Mouse (Mus musculus) thymus, postnatal 10 days (tissue): ENCODE measurements around the gene Nlgn1.

Source experiments
- DNase-seq, 2 experiments: peaks; one replicate each; pipeline ENCODE4 v3.0.0; 2021; ENCODE audit warnings: low spot score in 2 of 2

Gene Nlgn1

DNA sequence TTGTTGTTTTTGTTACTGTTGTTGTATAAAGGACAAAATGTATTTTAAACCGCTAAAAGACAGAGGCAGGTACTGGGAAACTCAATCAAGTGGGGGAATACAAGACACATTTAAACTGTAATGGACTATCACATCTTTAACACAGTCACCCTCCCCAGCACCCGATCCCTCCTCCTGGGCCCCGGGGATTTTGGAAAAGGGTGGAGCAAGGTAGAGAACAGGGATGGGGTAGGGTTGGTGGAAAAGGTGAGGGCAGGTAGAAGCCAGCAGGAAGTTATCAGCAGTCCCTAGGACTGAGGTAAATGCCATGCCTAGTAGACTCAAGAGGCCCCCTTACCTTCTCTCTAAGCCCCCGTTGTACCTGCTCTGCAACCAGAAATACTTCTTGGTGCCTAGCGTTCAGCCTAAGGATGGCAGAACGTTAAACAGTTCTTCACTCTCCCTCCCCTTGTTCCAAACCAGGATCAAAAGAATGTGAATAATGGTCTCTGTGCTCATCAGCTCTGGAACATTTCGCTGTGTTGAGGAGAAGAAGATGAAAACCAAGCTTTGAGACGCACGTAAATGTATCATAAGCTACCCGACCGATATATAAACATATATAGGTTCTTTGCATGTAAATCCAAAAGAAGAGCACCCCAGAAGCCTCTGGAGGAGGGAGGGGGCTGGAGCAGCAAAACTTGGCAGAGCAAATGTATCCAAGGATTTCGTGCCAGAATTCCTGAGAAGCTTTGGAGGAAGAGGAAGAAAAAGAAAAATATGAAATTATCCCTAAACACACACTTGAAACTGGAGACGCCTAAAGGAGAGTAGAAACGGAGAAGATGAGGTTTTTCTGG lies at the start of gene Nlgn1:
Nlgn1 (minus strand) TSS at position 61 of the 839 bp plus-strand sequence.
- no peak for DNase-seq

DNA sequence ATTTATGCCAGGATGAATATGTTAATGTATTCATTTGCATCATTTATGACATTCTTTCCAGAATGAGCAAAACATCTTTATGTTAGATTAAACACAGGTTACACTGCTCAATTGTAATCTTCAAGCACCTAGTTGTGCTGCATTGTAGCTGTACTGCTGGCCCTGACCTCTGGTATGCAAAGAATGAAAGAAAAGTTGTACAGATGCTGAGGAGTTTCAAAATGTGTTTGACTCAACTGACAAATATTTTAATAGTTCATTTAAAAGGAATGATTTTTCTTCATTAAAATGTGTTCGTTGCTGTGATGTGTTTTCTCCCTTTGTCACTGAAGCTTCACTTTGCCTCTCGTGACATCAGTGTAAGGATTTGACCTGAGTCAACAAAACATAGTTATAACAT lies 46.0 kb upstream of the Nlgn1 start:
- no peak for DNase-seq

DNA sequence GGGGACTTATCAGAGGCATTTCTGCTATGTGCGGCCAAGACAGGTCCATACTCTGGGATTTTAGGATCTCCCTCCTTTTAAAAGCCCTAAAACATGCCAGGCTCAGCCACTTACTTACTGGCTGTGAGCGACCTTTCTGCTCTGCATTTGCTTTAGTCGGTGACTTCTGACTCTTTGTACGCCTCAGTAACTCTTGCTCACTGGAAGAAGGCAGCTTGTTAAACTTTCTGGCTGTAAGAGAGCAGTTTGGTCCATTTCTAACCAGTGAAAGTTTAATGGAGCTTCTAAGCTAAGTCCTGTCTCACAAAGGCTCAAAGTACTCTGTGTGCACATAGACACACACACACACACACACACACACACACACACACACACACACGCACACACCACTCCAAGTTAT lies 22.8 kb upstream of the Nlgn1 start:
- no peak for DNase-seq

DNA sequence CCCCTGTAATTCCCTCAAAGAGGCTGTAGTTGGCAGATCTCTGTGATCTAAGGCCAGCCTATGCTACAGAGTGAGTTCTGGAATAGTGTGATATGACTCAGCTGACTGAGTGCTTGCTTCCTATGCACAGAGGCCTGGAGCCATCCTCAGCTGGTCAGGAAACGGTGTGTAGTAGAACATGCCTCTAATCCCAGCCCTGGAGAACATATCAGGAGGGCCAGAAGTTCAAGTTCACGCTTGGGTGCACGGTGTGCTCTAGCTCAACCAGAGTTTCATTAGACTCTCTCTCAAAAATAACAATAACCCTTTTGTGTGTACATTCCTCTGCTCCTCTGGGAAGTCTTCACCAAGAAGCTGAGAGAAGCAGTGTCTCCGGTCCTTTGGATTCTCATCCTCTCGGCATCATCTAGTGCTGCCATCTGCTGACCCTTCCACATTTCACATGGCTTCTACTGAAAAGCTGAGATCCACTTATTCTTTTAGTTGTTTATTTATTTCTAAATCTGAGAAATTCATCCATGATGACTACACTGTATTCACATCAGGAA lies 22.3 kb upstream of the Nlgn1 start:
- DNase-seq, result no peak

DNA sequence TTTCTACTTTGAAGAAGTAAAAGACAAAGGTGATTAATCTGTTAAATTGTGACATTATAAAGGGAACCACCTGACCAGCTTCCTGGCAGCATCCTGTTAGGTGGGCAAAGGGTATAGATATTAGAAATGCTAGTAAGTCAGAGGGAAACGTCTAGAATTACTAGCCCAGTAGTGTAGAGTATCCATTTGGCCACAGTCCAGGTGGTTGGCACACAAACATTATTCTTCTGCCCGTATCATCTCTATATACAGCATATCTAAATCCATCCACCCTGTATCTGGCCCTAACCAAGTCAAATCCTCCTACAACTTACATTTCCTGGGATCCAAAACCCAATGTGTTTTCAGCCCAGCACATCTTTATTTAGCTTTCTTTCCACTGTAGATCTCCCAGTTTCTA lies 5.2 kb upstream of the Nlgn1 start:
- no peak for DNase-seq

DNA sequence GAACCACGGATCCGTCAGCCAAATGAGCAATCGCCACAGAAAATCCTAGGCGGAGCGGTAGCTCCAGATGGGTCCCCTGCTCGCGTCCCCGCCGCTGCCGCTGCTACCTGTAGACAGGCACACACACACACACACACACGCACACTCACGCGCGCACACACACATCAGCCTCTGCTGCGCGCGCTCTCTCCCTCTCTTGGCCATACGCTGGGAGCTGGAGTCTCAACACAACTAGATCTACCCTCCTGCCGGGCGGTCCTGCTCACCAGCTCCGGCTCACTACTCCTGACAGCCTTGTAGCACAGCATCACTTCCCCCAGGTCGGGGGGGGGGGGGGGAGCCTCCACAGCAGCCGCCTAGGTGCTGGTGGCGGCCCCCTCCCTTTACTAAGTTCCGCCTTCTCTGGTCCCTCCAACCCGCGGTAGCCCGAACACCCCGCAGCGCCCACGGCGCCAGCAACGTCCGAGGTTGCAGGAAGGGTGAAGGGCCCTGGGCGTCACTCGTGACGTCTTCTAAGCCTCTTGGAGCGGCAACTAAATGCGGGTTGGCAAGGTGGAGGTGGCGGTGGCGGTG lies 1.1 kb upstream of the Nlgn1 start:
- DNase-seq, result no peak

DNA sequence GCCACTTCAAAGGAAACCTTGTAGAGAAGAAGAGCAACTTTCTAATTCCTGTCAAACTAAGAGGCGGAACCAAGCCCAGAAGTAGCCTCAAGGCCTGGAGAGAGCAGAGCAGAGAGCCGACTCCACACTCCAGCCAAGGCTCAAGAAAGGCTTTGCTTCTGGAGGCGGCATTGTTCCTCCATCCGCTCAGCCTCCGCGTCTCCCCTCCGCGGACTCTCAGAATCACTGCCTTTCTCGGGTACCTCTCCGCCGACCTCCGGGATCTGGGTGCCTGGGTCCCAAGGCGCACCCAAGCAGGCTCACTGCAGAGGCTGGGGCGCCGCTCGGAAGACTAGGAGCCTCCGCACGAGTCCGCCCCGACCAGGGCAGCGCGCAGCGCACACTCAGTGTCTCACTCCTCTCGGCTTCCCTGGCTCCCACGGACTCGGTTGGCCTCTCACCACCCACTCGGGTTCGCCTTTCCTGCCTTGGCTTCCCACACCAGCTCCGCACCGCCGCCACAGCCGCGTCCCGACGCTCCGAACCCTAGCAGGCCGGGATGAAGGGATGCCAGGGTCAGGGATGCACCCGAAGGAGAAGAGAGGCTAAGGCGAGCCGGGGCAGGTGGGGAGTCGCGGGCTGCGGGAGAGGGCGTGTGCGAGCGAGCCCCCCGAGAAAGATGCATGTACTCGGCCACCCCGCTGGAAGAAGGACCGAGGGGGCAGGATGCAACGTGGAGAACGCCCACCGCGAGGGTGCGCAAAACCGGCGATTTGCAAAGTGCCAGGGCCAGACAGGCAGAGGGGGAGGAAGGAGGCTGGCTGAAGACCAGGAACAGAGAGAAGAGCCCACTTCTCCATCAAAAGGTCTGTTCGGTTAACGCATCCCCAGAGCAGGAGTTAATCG lies 841 bp downstream of the Nlgn1 start:
- no peak for DNase-seq

DNA sequence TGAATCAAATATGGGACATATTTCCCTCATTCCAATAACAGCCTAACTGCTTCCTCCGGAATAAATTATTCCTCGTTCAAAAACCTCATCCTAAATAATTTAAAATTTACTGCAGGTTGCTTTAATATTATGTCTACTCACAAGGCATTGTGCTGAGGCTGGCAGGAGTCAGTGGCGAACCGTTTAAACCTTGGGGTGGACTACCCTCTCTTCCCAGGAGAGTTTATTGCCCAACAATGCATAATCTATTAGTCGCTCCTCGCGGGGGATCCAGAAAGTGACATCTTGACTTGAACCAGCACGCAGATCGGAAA lies 1.4 kb downstream of the Nlgn1 start:
- DNase-seq, result no peak

DNA sequence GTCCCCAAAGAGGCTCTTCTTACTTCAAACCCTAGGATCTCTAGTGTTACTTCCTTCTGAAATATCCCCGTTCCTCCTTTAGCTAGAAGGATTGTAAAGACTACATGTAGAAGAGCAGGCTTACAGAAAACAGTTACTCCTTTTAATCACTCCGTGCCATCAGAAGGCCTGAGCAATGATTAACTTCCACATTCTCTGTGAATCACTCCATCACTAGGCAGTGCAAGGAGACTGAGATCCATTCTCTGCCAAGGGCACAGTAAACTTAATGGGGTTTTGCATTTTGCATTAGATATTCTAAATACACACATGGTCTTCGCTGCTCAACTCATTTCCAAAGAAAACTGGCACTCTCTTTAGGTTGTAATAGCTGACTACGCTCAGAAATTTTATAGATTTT lies 2.2 kb downstream of the Nlgn1 start:
- no peak for DNase-seq

DNA sequence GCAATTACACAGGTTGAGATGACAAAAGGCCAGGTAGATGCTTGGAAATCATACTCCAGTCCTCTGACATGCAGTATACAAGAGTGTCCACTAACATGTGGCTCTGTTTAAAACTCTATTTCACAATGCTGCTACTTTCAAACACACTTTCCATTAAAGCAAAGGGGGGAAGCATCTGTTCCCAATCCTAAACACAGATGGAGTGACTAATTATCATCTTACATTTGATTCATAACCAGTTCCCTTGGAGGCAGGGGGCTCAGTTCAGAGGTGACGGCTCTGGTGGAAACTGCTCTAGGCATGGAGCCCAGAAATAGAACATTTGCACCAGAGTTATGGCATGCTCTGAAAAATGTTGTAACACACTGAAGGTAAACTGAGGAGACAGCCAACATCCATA lies 7.8 kb downstream of the Nlgn1 start:
- no peak for DNase-seq

DNA sequence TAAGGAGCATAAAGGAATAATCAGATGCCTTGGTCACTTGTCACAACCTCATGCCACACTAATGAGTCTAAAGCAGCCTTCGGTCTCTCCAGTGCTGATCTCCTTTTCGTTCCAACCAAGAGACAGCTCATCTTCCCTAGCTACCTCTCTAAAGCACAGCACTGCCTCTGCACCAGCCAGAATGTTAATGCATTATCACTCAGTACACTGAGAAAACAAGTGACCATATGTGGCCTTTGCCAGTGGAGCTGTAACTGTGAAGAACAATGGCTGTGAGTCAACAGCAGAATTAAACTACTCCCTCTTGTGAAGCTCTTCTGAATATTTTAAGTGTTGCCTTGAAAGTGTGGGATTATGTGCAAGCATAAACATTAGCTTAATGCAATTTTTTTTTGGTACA lies 14.9 kb downstream of the Nlgn1 start:
- DNase-seq, result no peak

DNA sequence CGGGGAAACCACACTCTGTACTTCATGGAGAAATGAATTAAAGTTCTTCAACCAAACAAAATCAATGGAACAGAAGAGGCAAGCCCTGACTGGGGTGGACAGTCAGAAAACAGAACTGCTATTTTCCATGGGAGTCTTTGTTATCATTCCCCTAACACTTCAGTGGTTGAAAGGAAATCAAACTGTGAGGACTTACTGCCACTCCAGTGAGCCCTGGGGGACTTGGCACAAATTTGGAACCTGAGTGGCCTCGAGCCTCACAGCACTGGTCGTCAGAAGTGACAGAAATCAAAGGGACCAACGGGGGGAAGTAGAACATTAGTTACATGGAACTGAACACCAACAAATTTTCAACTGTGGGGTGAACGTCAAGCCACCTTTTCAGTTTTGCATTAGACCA lies 34.4 kb downstream of the Nlgn1 start:
- no peak for DNase-seq

DNA sequence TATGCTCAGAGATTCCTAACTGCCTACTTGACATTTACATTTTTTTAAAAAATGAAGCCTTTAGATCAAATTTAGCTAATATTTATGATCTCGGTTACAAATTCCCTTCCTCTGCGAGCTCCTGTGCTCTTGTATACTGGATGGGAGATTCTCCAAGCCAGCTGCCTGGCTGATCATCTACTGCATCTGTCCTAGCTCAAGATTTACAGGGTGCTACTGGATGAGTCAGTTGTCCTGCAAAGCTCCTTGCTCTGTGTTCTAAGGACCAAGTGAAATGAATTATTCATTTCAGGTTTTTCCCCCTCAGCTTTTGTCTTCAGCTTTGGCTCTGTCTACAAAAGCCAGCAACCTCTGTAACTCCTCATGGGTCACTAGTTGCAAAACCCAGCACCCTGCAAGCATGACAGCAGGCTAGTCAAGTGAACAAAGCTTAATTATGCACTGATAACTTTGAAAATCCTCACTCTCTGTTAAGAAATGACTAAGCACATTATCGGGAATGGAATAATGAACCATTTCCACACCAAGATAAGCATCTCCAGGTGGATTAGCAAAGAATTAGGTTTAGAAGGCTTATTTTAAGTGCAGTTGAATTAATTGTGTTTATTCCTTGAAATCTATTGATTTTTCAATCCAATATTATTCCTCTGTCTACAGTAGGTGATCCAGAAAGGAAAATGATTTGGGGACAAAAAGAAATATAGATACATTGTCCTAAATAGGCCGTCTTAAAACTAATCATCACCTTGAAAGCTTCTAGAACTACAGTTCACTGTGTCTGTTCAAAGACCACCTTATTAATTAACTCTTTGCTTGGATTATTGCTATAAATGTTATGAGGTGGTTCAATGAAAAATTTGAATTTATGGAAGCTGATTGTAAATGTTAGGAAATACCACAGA lies 61.1 kb downstream of the Nlgn1 start:
- no peak for DNase-seq

DNA sequence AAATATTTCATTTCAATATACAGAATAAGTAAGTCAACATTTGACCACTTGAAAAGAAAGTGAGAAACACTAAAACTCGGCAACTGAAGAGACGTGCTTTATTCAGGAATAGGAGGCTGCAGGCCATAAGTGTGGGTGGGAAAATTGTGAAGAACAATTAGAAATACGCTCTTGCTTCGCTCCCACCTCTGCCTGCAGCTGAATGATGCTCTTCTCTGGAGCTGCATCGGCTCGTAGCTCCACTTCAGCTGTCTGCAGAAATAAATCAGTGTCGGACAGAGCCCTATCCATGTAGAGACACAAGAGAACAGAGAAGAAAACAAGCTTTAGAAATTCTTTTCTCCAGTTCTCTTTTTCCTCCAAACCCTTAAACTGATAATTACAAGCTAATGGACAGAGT lies 85.7 kb downstream of the Nlgn1 start:
- DNase-seq, result no peak

DNA sequence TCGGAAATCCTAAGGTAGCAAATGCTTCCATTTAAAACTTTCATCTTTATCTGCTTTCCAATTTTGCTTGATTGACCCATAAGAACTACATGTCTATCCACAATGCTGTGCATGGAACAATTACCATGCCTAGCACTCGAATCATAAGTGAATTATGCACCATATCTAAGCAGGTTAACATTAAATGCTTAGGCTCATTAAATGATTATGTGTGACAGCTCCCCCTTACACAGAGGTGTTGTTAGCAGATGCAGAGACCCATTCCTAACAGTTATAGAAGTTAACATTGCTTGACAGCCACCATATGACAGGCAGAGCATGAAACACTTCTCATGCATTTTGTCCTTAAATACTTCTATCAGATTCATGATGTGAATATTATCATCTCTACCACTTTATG lies 89.0 kb downstream of the Nlgn1 start:
- DNase-seq, result no peak

DNA sequence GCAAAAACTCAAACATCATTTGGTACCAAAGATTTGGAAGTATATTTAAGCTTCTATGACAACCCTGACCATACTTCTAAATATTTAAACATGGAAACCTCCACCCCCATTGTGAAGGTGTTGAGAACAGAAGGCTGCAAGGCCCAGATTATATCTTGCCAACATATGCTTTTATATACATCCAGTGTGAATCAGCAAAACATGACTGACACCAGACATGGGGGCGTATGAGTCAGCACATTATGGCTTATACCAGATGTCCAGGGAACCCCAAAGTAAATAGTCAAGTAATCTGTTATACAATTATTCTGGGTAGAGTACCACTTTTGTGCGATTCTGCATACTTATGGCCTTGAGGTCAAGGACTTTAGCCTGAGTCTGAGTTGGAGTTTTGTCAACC lies 102.3 kb downstream of the Nlgn1 start:
- DNase-seq, result no peak

DNA sequence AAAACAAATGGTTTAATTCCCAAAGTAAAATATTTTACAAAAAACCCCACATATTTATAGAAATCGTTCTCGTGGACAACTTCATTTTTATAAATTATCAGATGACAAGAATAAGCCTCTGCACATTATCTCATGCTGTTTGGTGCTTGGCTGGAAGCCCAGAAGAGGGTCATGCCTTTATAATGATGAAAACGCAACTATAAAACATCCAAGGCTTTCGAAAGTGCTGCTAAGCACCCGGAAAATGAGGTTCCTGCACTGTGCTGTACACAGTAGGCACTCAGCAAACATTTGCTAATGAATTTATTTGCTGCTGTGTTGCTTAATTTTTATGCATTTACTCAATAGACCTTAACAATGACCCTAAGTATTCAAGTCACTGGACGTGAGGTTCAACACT lies 103.4 kb downstream of the Nlgn1 start:
- no peak for DNase-seq

DNA sequence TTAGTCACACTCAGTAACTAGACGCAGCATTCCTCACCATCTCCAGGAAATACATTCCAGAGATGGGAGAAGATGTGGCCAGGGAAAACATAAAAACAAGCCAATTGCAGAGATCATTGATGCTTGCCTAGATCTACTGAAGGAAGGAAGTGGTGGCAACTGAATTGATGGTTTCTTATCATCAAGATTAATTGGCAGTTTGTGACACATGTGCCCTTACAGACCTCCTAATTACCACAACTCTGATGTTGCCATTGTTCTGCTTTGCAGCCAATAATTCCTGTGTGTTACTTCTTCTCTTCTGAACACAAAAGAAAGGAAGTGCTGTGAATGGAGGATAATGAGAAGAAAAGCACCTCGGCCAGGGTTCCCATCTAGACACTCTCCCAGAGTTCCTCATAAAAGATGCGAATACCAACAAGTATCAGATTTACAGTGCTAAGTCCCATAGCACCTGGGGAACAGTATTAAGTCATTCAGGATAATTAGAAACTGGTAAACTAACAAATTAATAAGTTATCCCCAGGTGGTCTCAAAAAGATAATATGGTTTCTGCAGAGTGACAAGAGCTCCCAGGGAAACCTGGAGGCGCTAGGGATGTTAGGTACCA lies 104.0 kb downstream of the Nlgn1 start:
- DNase-seq, result no peak

DNA sequence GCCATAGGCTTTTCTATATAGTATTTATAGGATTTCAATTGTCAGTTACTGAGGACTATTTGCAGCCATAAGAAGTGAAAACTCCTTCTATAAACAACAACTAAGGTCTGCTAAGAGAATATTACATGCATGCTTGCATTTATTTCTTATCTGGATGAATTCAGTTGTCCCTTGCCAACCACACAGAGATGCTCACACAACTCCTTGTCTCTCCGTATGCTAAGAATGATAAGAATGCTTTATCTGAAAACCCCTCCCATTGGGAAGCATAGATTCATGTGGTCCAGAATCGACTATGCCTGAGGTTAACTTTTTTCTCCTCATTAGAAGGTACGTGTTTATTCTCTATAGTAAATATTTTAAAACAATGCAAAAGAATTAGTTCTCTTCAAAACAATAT lies 108.8 kb downstream of the Nlgn1 start:
- no peak for DNase-seq

DNA sequence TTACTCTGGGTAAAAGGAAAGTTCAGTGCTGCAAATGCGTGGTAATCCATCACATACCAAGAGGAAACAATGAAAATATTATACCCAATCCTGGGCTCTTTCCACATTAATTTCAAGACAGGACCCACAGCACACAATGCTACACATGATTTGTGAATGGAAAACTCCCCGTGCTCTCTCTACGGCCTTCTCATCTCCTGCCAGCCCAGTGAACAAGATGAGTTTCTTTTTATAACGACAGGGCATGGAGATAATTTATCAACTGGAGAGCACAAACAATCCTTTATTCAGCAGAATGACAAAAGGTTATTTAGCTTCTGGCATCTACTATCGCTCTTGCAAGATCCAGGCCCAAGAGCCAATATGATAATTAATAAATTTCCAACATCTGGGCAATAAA lies 116.0 kb downstream of the Nlgn1 start:
- no peak for DNase-seq

DNA sequence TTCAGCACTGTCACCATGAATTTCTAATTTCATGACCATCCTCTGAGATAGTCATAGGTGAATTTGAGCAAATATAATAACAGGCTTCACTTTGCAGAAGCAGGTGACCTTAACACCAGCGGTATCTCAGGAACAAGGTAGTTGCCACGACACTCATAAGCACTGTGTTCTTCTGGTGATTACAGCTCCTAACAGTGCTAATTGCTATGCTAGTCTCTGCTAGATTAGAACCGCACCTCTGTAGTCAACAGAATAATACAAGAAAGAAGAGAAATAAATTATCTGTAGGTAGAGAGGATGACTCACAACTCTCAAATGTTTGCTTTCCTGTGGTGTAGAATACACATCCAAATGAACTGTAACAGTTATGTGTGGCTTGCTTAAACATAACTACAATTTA lies 129.6 kb downstream of the Nlgn1 start:
- no peak for DNase-seq
